Mouse (Mus musculus) ES-Bruce4 (cell line): ENCODE results near the gene Tldc2. TPM values are rescaled to one million over a fixed set of nuclear protein-coding genes. Genes with fewer than 3 reads are reported as not detected.

ENCODE experiments used
- H3K27ac ChIP-seq: 2 replicates; pipeline ENCODE4 v1.5.1; 2012; ENCODE audit warnings: low read length, inconsistent platforms; ENCODE audit not compliant: insufficient read depth
- H3K27me3 ChIP-seq: 2 replicates; pipeline ENCODE4 v1.6.1; 2012; ENCODE audit warnings: mild to moderate bottlenecking, low read length, inconsistent platforms; ENCODE audit not compliant: control insufficient read depth, poor library complexity, insufficient read depth, severe bottlenecking
- H3K36me3 ChIP-seq: 2 replicates; pipeline ENCODE4 v1.6.1; 2012; ENCODE audit warnings: inconsistent platforms, mild to moderate bottlenecking, low read length, moderate library complexity; ENCODE audit not compliant: control insufficient read depth, poor library complexity, insufficient read depth, severe bottlenecking
- H3K4me1 ChIP-seq: one replicate; pipeline ENCODE4 v1.8.1; 2011; ENCODE audit warnings: low read length; ENCODE audit not compliant: control insufficient read depth, insufficient read depth
- H3K4me3 ChIP-seq: 2 replicates; pipeline ENCODE4 v1.5.1; 2011; ENCODE audit warnings: low read depth, mild to moderate bottlenecking, low read length
- H3K9ac ChIP-seq: 2 replicates; pipeline ENCODE4 v1.6.1; 2012; ENCODE audit warnings: low read depth, mild to moderate bottlenecking, inconsistent platforms; ENCODE audit not compliant: poor library complexity, severe bottlenecking
- H3K9me3 ChIP-seq: replicated peaks from 2 replicates; pipeline ENCODE4 v1.6.1; 2012; ENCODE audit warnings: mild to moderate bottlenecking, low read length, inconsistent platforms; ENCODE audit not compliant: control insufficient read depth, poor library complexity, insufficient read depth, severe bottlenecking
- CTCF ChIP-seq: IDR thresholded peaks from one replicate; pipeline ENCODE4 v1.8.1; 2011; ENCODE audit warnings: low read depth, low read length
- EP300 ChIP-seq: IDR thresholded peaks from 2 replicates; pipeline ENCODE4 v1.6.1; 2011; ENCODE audit warnings: low read depth, low read length; ENCODE audit not compliant: insufficient read depth
- POLR2A ChIP-seq: IDR thresholded peaks from one replicate; pipeline ENCODE4 v1.8.1; 2011; ENCODE audit warnings: low read length; ENCODE audit not compliant: insufficient read depth
- polyA plus RNA-seq: library from polyadenylated mRNA; stranded (reverse); fragments of >200 nt; gene quantifications from 2 replicates; pipeline ENCODE4 v1.2.4, GENCODE M21; 2011; ENCODE audit warnings: low read depth; ENCODE audit not compliant: missing spikeins, insufficient read depth, insufficient read length

Gene Tldc2
- polyA plus RNA-seq, 1 experiment = not detected

DNA sequence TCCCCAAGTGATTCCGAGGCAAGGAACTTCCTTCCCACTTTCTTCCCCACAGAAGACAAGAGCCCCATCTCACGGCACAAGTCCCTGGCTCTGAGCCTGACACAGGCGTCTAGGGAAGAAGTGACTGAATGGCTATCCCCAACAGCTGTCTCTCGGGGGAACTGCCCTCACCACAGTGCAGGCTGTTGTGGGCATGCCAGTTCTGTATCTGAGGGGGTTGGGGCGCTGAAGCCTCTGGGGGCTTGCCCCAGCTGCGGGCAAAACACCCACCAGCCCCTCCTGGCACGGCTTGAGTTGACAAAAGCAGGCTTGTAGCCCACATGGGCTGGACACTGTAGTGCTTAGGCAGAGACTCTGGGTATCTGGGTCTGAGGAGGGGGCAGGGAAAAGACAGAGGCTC is 22.7 kb upstream of the Tldc2 start:
- Histone ChIP-seq H3K36me3 (no peaks in the 10 kb centered on the region), H3K27me3 (no peaks in the 10 kb centered on the region), H3K4me1 (peaks cover 7% of the 10 kb centered on the region), H3K9ac (no peak overlapping the region), H3K27ac (no peak overlapping the region), H3K9me3 (no peaks in the 10 kb centered on the region), H3K4me3 (no peak overlapping the region)
- no peak for TF ChIP-seq CTCF
- no peak for TF ChIP-seq POLR2A
- no peak for TF ChIP-seq EP300

DNA sequence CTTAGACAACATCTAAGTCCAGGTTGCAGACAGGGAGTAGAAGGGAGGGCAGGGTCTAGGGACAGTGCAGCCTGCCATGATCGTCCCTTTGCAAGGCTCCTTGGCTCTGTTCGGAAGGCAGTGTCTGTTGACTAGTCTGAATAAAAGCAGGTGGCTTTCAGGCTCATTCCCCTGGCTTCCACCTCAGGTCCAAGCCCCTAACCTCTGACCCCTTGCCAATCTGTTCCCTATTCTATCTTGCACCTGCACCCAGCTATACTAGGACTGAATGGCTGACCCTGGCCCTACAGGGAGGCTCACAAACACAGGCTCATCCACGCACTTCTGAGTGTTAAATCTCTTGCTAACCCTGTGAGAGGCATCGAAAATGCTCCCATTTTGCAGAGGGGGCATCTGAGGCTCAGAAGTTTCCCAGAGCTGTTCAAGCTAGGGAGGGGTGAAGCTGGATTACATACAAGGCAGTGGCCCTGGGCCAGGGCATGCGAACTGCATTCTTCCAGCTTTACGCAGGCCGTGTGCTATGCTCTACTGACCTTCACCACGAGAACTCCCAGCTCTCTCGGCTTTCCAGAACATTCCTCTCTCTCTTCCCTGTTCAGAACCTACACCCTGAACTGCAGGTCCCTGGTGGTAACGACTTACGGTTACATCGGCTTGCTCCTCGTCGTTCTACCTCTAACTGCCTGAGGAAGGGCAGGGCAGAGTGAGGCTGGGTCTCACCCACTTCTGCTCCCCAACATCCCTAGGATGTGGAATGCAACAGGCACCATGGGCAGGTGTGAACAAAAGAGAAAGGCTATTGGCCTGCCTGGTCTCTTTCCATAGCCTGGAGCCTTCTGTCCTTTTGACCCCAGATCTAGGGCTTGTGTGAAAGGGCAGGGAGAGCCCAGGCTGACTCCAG is 21.6 kb upstream of the Tldc2 start:
- Histone ChIP-seq H3K36me3 (no peaks in the 10 kb centered on the region), H3K27ac (no peak overlapping the region), H3K4me3 (no peak overlapping the region), H3K27me3 (no peaks in the 10 kb centered on the region), H3K4me1 (peaks cover 6% of the 10 kb centered on the region), H3K9me3 (no peaks in the 10 kb centered on the region), H3K9ac (no peak overlapping the region)
- no peak for TF ChIP-seq POLR2A
- no peak for TF ChIP-seq CTCF
- no peak for TF ChIP-seq EP300

DNA sequence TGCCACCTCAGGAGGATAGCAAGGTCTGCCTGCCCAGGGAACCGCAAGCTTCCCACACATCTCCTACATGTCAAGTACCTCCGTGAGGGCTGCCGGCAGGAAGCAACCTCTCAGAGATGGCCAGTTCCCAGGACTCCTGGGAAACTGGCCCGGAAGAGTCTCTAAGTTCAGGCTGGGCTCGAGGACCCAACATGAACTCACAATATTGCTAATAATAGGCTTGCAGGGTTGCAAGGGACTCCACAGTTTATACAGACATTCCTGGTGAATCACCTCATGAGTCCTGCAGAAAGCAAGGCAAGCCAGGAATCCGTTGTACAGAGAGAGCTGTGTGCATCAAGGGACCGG is 21.0 kb upstream of the Tldc2 start:
- peaks cover 5% of the 10 kb centered on the region for H3K4me1 ChIP-seq

DNA sequence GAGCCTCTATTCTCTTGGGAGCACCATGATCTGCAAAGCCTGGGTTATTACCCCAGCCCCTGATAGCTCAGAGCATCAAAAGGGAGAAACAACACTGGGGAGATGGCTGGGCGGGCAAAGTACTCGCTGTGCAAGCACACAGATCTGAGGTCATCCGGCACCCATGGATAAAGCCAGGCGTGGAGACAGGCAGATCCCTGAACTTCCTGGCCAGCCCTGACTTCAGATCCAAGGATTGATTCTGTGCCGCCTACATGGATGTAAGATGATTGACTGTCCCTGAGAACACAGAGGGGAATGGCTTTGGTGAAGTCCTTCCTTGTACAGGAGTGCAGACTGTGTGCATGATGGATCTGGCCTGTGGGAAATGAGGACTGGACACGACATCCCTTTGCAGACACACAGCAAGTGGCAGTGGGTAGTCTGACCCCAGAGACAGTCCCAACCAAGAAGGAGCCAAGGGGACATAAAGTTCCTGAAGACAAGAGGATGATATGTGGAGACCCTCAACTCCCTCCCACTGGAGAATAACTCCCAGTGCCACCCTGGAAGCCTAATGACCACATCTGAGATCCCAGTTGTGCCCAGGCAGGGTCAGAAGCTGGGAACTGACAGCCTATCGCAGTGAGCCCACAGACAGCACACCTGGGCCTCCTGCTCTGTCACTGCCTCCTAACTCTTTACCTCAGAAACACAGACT is 20.0 kb upstream of the Tldc2 start:
- Histone ChIP-seq H3K27me3 (no peaks in the 10 kb centered on the region), H3K9ac (no peak overlapping the region), H3K36me3 (no peaks in the 10 kb centered on the region), H3K27ac (no peak overlapping the region), H3K4me3 (no peak overlapping the region), H3K9me3 (no peaks in the 10 kb centered on the region), H3K4me1 (peaks cover 5% of the 10 kb centered on the region)
- TF ChIP-seq POLR2A (no peak), CTCF (no peak), EP300 (no peak)

More for the DNA sequence above, 21.0 kb upstream of the Tldc2 start:
- TF ChIP-seq CTCF = no peak
- no peak for TF ChIP-seq EP300
- no peak for TF ChIP-seq POLR2A
- Histone ChIP-seq H3K9me3 (no peaks in the 10 kb centered on the region), H3K27me3 (no peaks in the 10 kb centered on the region), H3K4me3 (no peak overlapping the region), H3K36me3 (no peaks in the 10 kb centered on the region), H3K9ac (no peak overlapping the region), H3K27ac (no peak overlapping the region)

DNA sequence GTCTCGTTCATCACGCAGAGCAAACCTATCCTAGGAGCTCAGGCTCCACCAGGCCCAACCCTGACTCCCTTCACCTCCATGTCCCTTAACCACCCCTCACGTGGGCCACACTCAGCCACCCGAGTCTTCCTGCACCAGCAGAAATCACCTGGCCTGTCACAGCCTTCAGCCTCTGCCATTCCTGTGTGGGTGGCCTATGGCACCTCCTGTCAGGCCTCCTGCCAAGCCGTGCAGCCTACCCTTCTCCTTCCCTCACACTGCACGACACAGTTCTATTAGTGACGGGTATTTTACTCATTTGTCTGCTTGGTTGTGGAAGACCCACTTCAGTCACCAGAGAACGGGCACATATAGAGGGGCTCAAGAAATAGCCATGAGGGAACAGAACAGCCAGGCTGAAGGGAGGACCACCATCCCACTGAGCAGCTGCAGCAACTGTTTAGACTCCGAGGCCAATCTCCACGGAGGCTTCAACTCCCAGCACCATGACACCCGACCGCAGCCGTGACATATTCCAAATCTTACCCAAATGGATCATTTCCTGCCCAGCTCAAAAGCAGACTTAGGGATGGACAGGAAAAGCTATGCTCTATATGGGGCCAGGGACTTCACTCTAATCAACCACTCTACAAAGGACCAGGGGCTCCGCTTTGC is 18.0 kb upstream of the Tldc2 start:
- Histone ChIP-seq H3K9ac (no peak overlapping the region), H3K4me3 (no peak overlapping the region), H3K27ac (no peak overlapping the region), H3K36me3 (no peaks in the 10 kb centered on the region), H3K27me3 (no peaks in the 10 kb centered on the region), H3K4me1 (peaks cover 7% of the 10 kb centered on the region), H3K9me3 (no peaks in the 10 kb centered on the region)
- TF ChIP-seq EP300 (no peak), CTCF (no peak), POLR2A (no peak)

DNA sequence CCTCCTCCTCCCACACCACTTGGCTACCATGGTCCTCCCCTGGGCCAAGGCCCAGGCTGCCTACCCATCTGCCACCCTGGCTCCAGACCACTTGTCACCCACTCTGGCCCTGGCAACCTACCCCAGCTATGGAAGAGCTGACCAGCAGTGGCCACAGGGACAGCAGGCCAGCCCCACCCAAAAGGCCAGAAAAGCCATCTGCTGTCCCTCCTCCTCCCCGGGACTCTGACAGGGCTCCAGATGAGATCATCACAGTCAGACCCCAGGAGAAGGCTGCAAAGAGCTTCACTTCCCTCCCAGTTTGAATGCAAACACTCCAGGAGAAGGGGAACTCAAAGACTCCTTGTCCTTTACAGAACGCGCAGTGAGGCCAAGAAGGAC is 17.5 kb upstream of the Tldc2 start:
- H3K36me3 ChIP-seq = no peaks in the 10 kb centered on the region
- H3K4me3 ChIP-seq = no peak overlapping the region
- TF ChIP-seq EP300 (no peak), POLR2A (no peak), CTCF (no peak)
- no peaks in the 10 kb centered on the region for H3K27me3 ChIP-seq
- no peaks in the 10 kb centered on the region for H3K9me3 ChIP-seq
- no peak overlapping the region for H3K9ac ChIP-seq
- no peak overlapping the region for H3K27ac ChIP-seq
- peaks cover 7% of the 10 kb centered on the region for H3K4me1 ChIP-seq
